Mouse (Mus musculus) stomach, embryonic 16.5 days (tissue): Measurements from ENCODE around the gene Ccdc155. TPM values are rescaled to one million over a fixed set of nuclear protein-coding genes. Genes with fewer than 3 reads are reported as not detected.

Experiments
- ATAC-seq: fragments of 200-750 bp; cut with Nextera tagmentation; 2 replicates; pipeline ENCODE4 v1.8.0; 2017; ENCODE audit warnings: moderate number of reproducible peaks, moderate TSS enrichment; ENCODE audit not compliant: insufficient read depth, low FRiP score
- H3K27ac ChIP-seq: fragments of 300-500 bp; sonication (generic); 2 replicates; pipeline ENCODE4 v1.5.1; 2014; ENCODE audit warnings: low read length
- H3K27me3 ChIP-seq: fragments of 300-500 bp; sonication (generic); 2 replicates; pipeline ENCODE4 v1.6.1; 2014; ENCODE audit warnings: low read length, control low read depth, mixed read lengths; ENCODE audit not compliant: control insufficient read depth, insufficient read depth
- H3K36me3 ChIP-seq: fragments of 300-500 bp; sonication (generic); 2 replicates; pipeline ENCODE4 v1.6.1; 2014; ENCODE audit warnings: low read length; ENCODE audit not compliant: control insufficient read depth, insufficient read depth
- H3K4me1 ChIP-seq: fragments of 300-500 bp; sonication (generic); 2 replicates; pipeline ENCODE4 v1.6.1; 2014; ENCODE audit warnings: low read length, control low read depth, mixed read lengths; ENCODE audit not compliant: control insufficient read depth, insufficient read depth
- H3K4me2 ChIP-seq: fragments of 300-500 bp; sonication (generic); 2 replicates; pipeline ENCODE4 v1.6.1; 2014; ENCODE audit warnings: low read depth, low read length, mixed read lengths
- H3K4me3 ChIP-seq: fragments of 300-500 bp; sonication (generic); replicated peaks from 2 replicates; pipeline ENCODE4 v1.5.1; 2014; ENCODE audit warnings: mild to moderate bottlenecking, low read length
- H3K9ac ChIP-seq: fragments of 300-500 bp; sonication (generic); 2 replicates; pipeline ENCODE4 v1.6.1; 2014; ENCODE audit warnings: low read length
- H3K9me3 ChIP-seq: fragments of 300-500 bp; sonication (generic); replicated peaks from 2 replicates; pipeline ENCODE4 v1.6.1; 2016; ENCODE audit warnings: low read length, control low read depth; ENCODE audit not compliant: control insufficient read depth
- WGBS: fragments of 180-500 bp; shearing (Covaris S2); extraction: QIAGEN DNeasy Blood & Tissue Kit; methylation state at CpG from one replicate; pipeline ENCODE4 v1.1.7; 2014; 5-methylcytosine and 5-hydroxymethylcytosine counted together
- polyA plus RNA-seq: library from polyadenylated mRNA; unstranded; fragments of >200 nt; fragmentation: Nextera tagmentation; extraction: Ambion mirVana; gene quantifications from 2 replicates; pipeline ENCODE4 v1.2.1, GENCODE M21; 2015

The Ccdc155 gene
- polyA plus RNA-seq, 1 experiment from 2014 or later = 1.5 TPM

DNA sequence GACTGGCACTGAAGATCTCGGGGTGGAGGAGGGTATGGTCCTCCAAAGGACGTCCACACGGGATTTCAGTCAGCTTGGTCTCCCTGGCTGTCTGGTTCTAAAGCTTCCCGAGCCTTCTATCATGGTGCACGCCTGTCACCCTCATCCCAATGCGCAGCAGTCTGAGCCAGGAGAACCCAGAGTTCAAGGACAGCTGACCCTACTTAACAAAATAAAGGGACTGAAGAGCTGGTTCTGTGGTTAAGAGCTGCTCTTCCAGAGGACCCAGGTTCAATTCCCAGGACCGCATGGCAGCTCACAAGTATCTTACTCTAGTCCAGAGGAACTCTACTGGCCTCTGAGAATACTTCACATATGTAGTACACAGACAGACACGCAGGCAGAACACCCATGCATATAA, 24.4 kb upstream of the Ccdc155 start:
- Histone ChIP-seq H3K9ac (no peak overlapping the region), H3K4me3 (no peak overlapping the region), H3K27me3 (no peaks in the 10 kb centered on the region), H3K9me3 (no peaks in the 10 kb centered on the region), H3K4me1 (peaks cover 7% of the 10 kb centered on the region), H3K27ac (no peak overlapping the region), H3K36me3 (peaks cover 37% of the 10 kb centered on the region), H3K4me2 (no peak overlapping the region)
- ATAC-seq = no peak
- WGBS = 89% methylated on average over 8 of the region's 8 CpGs

DNA sequence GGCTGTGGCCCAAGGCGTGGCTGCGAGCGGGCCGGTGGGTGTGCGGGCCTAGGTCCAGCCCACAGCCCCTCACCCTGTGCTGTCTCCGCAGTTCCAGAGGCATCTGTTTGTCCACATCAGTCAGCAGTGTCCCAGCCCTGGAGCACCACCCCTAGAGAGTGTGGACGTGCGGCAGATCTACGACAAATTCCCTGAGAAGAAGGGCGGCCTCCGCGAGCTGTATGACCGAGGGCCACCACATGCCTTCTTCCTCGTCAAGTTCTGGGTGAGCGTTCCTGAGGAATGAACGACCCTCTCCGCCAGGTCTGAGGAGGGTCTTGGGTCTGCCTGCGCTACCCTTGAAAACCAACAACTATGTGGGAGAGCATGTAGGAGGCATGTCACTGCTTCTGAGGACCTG, 23.9 kb upstream of the Ccdc155 start:
- WGBS = 94% methylated on average over 18 of the region's 18 CpGs
- H3K4me2 ChIP-seq = no peak overlapping the region
- ATAC-seq = no peak; the same call in 1 of the 2 replicates
- H3K9ac ChIP-seq = no peak overlapping the region
- no peak overlapping the region for H3K27ac ChIP-seq
- H3K36me3 ChIP-seq = peaks cover 37% of the 10 kb centered on the region
- H3K4me1 ChIP-seq = peaks cover 2% of the 10 kb centered on the region; the same call in 1 of the 2 replicates
- H3K27me3 ChIP-seq = no peaks in the 10 kb centered on the region
- H3K9me3 ChIP-seq = no peaks in the 10 kb centered on the region
- no peak overlapping the region for H3K4me3 ChIP-seq

DNA sequence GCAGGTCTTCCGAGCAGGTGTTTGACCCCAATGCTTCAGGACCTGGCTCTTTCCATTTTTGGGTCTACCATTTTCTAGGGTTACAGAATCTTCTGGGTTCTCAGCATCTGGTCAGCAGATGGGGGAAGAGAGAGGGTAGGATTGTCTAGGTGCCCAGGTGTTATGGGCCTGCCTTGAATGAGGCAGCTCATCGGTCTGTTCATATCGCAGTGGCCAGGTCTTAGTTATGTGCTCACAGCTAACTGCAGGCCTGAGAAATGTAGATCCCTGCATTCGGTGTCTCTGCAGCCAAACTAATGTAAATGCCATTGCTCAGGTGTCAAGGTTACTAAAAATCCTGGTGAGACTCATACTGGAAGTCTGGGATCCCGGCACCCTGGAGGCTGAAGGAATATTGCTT, 21.7 kb upstream of the Ccdc155 start:
- 96% methylated on average over 5 of the region's 5 CpGs for WGBS
- Histone ChIP-seq H3K9ac (no peak overlapping the region), H3K36me3 (peaks cover 33% of the 10 kb centered on the region), H3K4me3 (no peak overlapping the region), H3K4me1 (no peaks in the 10 kb centered on the region), H3K27me3 (no peaks in the 10 kb centered on the region), H3K27ac (no peak overlapping the region), H3K9me3 (no peaks in the 10 kb centered on the region), H3K4me2 (no peak overlapping the region)
- no peak for ATAC-seq

DNA sequence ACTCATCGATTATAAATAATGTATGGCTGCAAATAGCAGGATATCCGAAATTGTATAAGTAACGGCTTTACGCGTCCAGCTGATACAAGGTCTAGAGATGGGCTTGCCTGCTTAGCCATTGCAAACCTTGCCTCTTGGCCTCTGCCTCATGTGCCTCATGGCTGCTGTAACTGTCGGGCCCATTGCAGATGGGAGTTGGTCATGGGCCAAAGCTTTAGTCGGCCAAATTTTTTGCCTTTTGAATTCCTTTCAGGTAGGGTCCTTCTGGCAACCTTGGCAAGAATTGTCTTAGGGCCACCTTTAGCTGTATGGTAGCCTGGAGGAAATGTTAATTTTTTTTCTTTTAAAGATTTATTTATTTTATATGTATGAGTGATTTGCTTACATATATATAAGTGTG, 20.1 kb upstream of the Ccdc155 start:
- no peak overlapping the region for H3K4me3 ChIP-seq
- H3K27me3 ChIP-seq = no peaks in the 10 kb centered on the region
- whole genome bisulfite sequencing = 87% methylated on average over 7 of the region's 7 CpGs

DNA sequence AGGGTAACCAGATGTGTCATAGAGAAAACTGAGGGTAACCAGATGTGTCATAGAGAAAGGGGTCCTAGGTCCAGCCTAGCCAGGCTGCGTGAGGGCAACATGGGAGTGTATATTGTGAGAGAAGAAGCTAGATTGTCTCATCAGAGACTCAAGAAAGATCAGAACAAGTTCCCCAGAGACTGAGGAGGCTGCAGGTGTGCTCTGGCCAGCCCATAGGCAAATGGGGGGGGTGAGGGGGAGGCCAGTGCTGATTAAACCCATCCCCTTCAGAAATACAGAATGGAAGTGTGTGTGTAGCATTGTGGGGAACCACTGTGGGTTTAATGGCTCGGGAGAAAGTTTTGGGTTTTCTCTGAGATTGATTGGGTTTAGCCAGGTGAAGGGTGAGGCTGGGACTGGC, 17.0 kb upstream of the Ccdc155 start:
- H3K4me3 ChIP-seq = no peak overlapping the region
- H3K4me2 ChIP-seq = no peak overlapping the region
- no peak for ATAC-seq
- WGBS = 73% methylated on average over 2 of the region's 2 CpGs
- H3K9ac ChIP-seq = no peak overlapping the region
- no peaks in the 10 kb centered on the region for H3K27me3 ChIP-seq
- H3K27ac ChIP-seq = no peak overlapping the region
- no peaks in the 10 kb centered on the region for H3K9me3 ChIP-seq
- peaks cover 11% of the 10 kb centered on the region for H3K4me1 ChIP-seq
- peaks cover 30% of the 10 kb centered on the region for H3K36me3 ChIP-seq

More for the DNA sequence above, 20.1 kb upstream of the Ccdc155 start:
- Histone ChIP-seq H3K4me2 (no peak overlapping the region), H3K4me1 (no peaks in the 10 kb centered on the region), H3K36me3 (peaks cover 41% of the 10 kb centered on the region), H3K27ac (no peak overlapping the region), H3K9ac (no peak overlapping the region), H3K9me3 (no peaks in the 10 kb centered on the region)
- ATAC-seq = no peak

DNA sequence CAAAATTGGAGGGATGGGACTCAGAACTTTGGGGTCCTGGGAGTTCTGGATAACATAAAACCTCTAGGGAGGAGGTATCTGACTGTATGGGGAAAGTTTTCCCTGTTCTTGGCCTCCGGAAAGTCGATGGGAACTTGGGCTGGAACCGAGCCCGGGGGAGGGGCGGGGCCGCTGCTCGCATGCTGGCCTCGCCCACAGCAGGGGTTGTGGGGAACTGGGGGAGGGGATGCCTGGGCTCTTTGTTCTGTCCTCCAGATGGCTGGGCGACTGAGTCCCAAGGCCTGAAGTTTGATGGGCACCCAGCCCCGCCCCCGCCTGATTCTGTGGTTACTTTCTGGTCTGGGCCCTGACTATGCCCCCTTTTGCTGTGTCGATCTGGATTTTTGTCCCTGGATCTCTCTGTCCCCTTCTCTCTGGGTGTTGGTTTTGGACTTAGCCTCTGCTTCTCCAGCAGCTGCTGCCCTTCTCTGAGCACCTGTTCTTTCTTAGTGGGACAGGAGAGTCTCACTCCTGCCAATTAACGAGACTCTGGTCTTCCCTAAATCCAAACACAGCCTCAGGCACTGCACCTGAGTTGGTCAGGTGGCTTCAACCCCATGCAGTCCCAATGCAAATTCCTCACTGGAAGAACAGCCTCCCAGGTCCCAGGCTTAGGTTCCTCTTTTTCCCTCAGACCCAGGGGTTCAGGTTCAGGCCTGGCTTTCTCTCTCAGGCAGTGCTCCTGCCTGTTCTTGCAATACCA, 11.9 kb upstream of the Ccdc155 start:
- WGBS = 2% methylated on average over 13 of the region's 13 CpGs

DNA sequence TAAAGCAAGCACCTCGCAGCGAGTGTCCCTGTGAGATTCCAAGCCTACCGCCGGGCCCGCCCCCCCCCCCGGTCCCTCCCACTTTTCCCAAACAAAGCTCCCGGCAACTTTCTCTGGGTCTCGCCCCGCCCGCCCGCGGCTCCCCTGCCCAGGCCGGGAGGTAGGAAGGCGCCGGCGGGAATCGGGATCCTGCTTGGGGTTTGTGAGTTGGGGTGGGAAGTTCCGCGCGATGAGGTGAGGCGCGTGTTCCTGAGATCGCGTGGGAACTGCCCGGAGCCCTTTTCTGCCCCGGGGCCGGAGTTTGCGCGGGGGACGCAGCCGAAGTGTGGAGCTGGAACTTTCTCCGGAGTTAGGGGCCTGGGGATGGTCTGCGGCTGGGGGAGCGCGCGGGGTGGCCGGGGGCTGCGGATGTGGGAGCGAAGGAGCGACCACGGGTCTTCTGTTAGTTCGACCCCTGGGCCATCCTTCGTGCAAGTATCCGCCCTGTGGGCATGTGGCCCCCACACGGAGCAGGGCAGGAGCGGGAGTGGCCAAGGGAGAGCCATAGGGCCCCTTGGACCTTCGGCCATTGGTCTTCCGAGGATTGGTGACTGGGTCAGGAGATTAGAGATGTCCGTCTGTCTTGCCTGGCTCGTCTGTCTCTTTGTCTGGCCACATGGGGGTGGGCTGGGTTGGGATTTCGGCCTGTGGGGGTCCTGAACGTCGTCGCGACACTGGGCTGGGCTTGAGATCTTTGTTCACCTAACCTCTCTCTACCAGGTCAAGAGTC, 11.2 kb upstream of the Ccdc155 start, which contains the start of gene Tead2:
Tead2 (plus strand) TSS at position 81 of the 769 bp plus-strand sequence.
- Histone ChIP-seq H3K4me3 (peak within 1 kb of the TSS; percentile 88), H3K4me1 (peaks cover 26% of the 10 kb centered on the region), H3K4me2 (peak within 1 kb of the TSS; percentile 70), H3K27me3 (peaks cover 8% of the 10 kb centered on the region), H3K36me3 (peaks cover 16% of the 10 kb centered on the region), H3K27ac (peak within 1 kb of the TSS; percentile 94), H3K9ac (peak within 1 kb of the TSS; percentile 96), H3K9me3 (no peaks in the 10 kb centered on the region)
- peak; percentile 63 for ATAC-seq
- WGBS = 2% methylated on average over 55 of the region's 55 CpGs

More for the DNA sequence above, 11.9 kb upstream of the Ccdc155 start:
- H3K27me3 ChIP-seq = peaks cover 3% of the 10 kb centered on the region
- H3K9me3 ChIP-seq = no peaks in the 10 kb centered on the region
- ATAC-seq = peak; percentile 85
- H3K4me2 ChIP-seq = peak overlapping the region; percentile 70
- H3K9ac ChIP-seq = peak overlapping the region; percentile 96
- H3K36me3 ChIP-seq = peaks cover 16% of the 10 kb centered on the region
- H3K27ac ChIP-seq = peak overlapping the region; percentile 94
- H3K4me1 ChIP-seq = peaks cover 23% of the 10 kb centered on the region
- peak overlapping the region; percentile 88 for H3K4me3 ChIP-seq

DNA sequence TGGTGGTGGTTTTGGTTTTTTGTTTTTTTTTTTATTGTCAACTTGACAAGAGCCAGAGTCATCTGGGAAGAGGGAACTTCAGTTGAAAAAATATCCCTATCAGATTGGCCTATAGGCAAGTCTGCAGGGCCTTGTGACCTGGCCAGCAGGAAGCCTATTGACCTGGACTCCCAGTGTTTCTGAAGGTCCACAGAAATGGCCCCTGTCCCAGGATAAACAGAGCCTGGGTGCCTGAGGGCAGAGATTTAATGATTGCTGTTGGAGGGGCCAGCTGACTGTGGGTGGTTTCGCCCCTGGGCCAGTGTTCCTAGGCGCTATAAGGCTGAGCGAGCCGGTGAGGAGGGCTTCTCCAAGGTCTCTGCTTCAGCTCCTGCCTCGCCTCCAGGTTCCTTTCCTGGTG, 9.0 kb upstream of the Ccdc155 start:
- 71% methylated on average over 5 of the region's 5 CpGs for WGBS

DNA sequence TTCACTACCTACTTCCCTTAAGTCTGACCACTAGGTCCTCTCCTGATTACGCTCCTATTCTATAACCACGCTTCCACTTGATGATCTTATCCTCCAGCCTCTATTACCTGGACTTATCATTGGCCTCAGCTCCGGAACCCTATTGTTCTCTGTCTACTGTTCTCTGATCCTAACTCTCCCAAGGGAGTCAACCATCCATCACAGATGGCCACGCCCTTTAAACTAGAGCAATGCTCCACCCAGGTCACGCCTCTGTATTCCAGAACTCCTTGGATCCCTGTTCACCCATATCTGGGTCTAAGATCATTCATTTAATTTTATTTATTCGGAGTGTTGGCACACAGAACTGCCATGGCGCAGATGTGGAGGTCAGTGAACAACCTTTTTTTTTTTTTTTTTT, 7.7 kb upstream of the Ccdc155 start:
- Histone ChIP-seq H3K4me1 (peaks cover 20% of the 10 kb centered on the region), H3K27ac (no peak overlapping the region), H3K27me3 (peaks cover 8% of the 10 kb centered on the region), H3K9ac (no peak overlapping the region), H3K36me3 (no peaks in the 10 kb centered on the region), H3K4me3 (no peak overlapping the region), H3K4me2 (no peak overlapping the region; the same call in 1 of the 2 replicates), H3K9me3 (no peaks in the 10 kb centered on the region)
- WGBS = 74% methylated on average over 7 of the region's 7 CpGs
- no peak for ATAC-seq

More for the DNA sequence above, 9.0 kb upstream of the Ccdc155 start:
- Histone ChIP-seq H3K9ac (no peak overlapping the region), H3K4me3 (no peak overlapping the region), H3K27ac (no peak overlapping the region), H3K9me3 (no peaks in the 10 kb centered on the region), H3K4me1 (peaks cover 26% of the 10 kb centered on the region), H3K36me3 (peaks cover 5% of the 10 kb centered on the region; the same call in 1 of the 2 replicates), H3K27me3 (peaks cover 8% of the 10 kb centered on the region), H3K4me2 (no peak overlapping the region)
- no peak for ATAC-seq
